Mouse (Mus musculus): ENCODE data around the gene Wnk4. TPM values are rescaled to one million over a fixed set of nuclear protein-coding genes. Genes with fewer than 3 reads are reported as not detected.
"Not testable (repeated sequence)": the region's sequence is repeated elsewhere in the genome, so short reads cannot be mapped to it uniquely, and the experiment has no call there.

The Wnk4 gene
- polyA plus RNA-seq, 1 experiment = 12.3 TPM

DNA sequence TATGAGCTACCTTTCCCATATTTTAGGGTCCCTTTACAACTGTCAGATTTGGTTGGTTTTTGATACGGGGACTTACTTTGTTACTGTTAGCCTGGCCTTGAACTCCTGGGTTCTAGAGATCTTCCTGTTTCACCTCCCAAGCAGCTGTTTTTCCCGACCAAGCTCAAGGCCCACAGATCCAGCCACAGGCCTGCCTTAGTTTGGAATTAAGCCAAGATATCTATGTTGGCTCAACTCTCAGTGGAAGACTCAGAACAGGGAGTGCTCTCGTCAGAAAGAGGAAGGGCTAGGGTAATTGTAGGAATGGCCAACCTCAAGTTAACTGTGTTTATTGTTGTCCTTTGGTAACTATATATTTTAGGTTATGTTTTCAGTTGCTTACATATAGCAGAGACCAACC, 51.8 kb downstream of the Wnk4 start:
- TF ChIP-seq POLR2A (IDR thresholded peaks at IDR 0.05; ENCODE audit: control insufficient read depth, low read depth, low read length) (no peak), CTCF (IDR thresholded peaks at IDR 0.05; ENCODE audit: control insufficient read depth, insufficient read depth, insufficient replicate concordance, low read depth, low read length) (no peak)
- H3K36me3 ChIP-seq (ENCODE audit: control insufficient read depth, insufficient read depth, low read length) = no peaks in the 10 kb centered on the region
- no peaks in the 10 kb centered on the region for H3K27me3 ChIP-seq (ENCODE audit: control insufficient read depth, insufficient read depth, low read length)
- H3K27ac ChIP-seq (ENCODE audit: control insufficient read depth, insufficient read depth, low read depth, low read length) = no peak overlapping the region
- H3K4me3 ChIP-seq (ENCODE audit: control insufficient read depth, low read depth, low read length) = no peak overlapping the region
- peaks cover 6% of the 10 kb centered on the region for H3K4me1 ChIP-seq (ENCODE audit: control insufficient read depth, insufficient read depth, low read length)

DNA sequence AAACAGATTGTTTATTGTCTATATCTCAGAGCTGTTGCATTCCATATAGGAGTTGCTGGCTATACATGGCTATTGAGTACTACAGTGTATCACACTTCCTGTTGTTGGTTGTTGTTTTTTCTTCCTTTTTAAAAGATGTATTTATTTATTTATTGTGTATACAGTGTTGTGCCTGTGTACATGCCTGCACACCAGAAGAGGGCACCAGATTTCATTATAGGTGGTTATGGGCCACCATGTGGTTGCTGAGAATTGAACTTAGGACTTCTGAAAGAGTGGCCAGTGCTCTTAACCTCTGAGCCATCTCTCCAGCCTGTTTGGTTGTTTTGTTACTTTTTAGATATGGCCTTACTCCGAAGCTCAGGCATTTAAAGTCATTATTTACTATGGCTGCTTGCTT, 54.2 kb downstream of the Wnk4 start:
- no peaks in the 10 kb centered on the region for H3K27me3 ChIP-seq (ENCODE audit: control insufficient read depth, insufficient read depth, low read length)
- peaks cover 6% of the 10 kb centered on the region for H3K4me1 ChIP-seq (ENCODE audit: control insufficient read depth, insufficient read depth, low read length)
- H3K4me3 ChIP-seq (ENCODE audit: control insufficient read depth, low read depth, low read length) = no peak overlapping the region
- TF ChIP-seq POLR2A (IDR thresholded peaks at IDR 0.05; ENCODE audit: control insufficient read depth, low read depth, low read length) = no peak
- TF ChIP-seq CTCF (IDR thresholded peaks at IDR 0.05; ENCODE audit: control insufficient read depth, insufficient read depth, insufficient replicate concordance, low read depth, low read length) = no peak
- peaks cover 1% of the 10 kb centered on the region; the same call in 1 of the 2 replicates for H3K36me3 ChIP-seq (ENCODE audit: control insufficient read depth, insufficient read depth, low read length)
- no peak overlapping the region for H3K27ac ChIP-seq (ENCODE audit: control insufficient read depth, insufficient read depth, low read depth, low read length)

DNA sequence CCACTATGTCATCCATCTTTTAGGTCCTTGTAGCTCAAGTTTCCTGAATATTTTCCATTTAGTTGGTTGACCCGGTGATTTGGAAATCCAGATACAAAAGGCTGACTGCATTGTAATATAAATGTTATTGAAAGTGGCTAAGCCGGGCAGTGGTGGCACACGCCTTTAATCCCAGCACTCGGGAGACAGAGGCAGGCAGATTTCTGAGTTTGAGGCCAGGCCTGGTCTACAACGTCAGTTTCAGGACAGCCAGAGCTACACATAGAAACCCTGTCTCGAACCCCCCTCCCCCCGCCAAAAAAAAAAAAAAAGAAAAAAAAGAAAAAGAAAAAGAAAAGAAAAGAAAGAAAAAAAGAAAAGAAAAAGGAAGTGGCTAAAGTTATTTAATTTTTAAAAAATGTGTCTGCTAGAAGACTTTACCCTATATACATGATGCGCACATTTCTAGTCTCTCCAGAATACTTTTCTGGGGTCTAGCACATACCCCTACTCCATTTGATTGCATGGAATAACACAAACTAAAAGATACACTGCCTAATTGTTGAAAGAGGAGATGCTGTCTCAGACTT, 54.8 kb downstream of the Wnk4 start:
- no peak for TF ChIP-seq POLR2A (IDR thresholded peaks at IDR 0.05; ENCODE audit: control insufficient read depth, low read depth, low read length)
- no peak for TF ChIP-seq CTCF (IDR thresholded peaks at IDR 0.05; ENCODE audit: control insufficient read depth, insufficient read depth, insufficient replicate concordance, low read depth, low read length)
- peak overlapping the region; percentile 99 for H3K27ac ChIP-seq (ENCODE audit: control insufficient read depth, insufficient read depth, low read depth, low read length)
- peak overlapping the region; percentile 100 for H3K4me3 ChIP-seq (ENCODE audit: control insufficient read depth, low read depth, low read length)
- H3K4me1 ChIP-seq (ENCODE audit: control insufficient read depth, insufficient read depth, low read length) = peaks cover 6% of the 10 kb centered on the region
- H3K27me3 ChIP-seq (ENCODE audit: control insufficient read depth, insufficient read depth, low read length) = no peaks in the 10 kb centered on the region
- peaks cover 1% of the 10 kb centered on the region; the same call in 1 of the 2 replicates for H3K36me3 ChIP-seq (ENCODE audit: control insufficient read depth, insufficient read depth, low read length)

DNA sequence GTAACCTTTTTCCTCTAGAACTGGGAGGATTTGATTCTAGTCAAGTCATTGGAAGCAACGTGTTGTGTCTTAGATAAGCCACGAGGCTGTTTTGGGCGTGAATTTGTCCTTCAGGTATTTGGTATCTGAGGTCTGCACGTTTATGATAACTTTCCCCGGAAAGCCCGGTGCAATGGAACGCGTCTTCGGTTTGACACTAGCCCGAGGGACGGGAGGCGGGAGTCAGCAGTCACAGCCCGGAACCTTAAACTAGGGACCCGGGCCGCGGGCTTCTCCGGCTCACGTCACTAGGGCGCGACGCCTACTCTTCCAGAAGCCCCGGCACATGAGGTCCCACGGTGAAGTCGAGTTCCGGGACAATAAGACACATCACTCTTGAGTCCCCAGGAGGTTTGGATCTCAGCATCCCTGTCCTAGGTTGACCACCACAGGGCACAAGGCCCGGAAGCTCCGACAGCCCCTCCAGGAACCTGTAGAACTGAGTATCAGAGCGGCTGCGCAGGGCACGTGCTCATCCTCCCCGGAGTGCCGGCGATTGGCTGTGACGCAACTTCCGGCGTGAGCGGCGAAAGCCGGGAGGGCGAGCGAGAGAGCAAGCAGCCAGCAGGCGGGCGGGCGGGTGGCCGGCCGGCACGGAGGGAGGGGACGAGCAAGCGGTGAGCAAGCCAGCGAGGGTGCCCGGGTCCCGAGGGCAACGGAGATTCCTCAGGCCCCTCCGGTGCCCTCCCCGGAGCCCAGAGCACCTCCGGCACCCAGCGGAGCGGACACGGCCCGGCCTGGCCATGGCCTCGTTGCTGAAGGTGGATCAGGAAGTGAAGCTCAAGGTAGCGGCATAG, 55.5 kb downstream of the Wnk4 start, which contains the start of gene Psme3:
Psme3 (plus strand) TSS at position 549 of the 836 bp plus-strand sequence.
- peaks cover 1% of the 10 kb centered on the region; the same call in 1 of the 2 replicates for H3K36me3 ChIP-seq (ENCODE audit: control insufficient read depth, insufficient read depth, low read length)
- H3K4me3 ChIP-seq (ENCODE audit: control insufficient read depth, low read depth, low read length) = peak within 1 kb of the TSS; percentile 100
- peaks cover 6% of the 10 kb centered on the region for H3K4me1 ChIP-seq (ENCODE audit: control insufficient read depth, insufficient read depth, low read length)
- H3K27ac ChIP-seq (ENCODE audit: control insufficient read depth, insufficient read depth, low read depth, low read length) = peak within 1 kb of the TSS; percentile 99
- no peak for TF ChIP-seq CTCF (IDR thresholded peaks at IDR 0.05; ENCODE audit: control insufficient read depth, insufficient read depth, insufficient replicate concordance, low read depth, low read length)
- TF ChIP-seq POLR2A (IDR thresholded peaks at IDR 0.05; ENCODE audit: control insufficient read depth, low read depth, low read length) = peak; percentile 83
- no peaks in the 10 kb centered on the region for H3K27me3 ChIP-seq (ENCODE audit: control insufficient read depth, insufficient read depth, low read length)

DNA sequence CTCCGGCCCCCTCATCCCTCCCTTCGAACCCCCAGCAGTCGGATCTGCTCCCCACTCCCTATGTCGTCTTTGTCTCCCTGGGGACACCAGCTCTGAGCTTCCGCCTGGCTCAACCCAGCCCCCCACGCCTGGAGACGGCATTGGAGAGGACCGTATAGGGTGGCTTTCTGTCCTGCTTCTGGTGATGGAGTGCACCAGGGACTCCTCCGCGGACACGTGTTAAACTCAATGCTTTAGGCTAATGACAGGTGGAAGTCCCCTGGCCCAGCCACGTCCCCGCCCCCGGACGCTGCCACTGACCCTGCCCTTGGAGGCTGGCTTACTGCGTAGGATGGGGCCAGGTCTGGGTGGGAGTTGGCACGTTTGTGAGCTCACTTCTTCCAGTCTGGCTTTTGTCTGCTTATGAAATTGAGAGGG, 56.1 kb downstream of the Wnk4 start:
- Histone ChIP-seq H3K27ac (ENCODE audit: control insufficient read depth, insufficient read depth, low read depth, low read length) (peak overlapping the region; percentile 99), H3K4me3 (ENCODE audit: control insufficient read depth, low read depth, low read length) (peak overlapping the region; percentile 100)

DNA sequence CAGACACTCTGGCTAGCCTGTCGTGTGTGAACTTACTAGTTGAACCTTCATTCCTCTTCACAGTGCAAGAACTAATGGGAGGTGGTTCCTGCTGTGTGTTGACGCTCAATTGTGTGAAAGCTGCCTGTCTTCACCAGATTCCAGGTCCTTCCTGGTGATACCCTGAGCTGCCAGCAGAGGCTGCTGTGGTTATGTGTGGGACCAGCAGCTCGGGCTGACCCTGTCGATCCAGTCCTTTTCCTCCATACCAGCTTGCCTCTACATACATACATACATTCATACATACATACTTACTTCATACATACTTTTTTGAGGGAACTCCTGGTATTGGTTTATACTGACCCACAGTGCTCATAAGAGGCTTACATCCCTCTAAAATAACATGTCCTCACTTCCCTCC, 63.2 kb downstream of the Wnk4 start:
- H3K4me1 ChIP-seq (ENCODE audit: control insufficient read depth, insufficient read depth, low read length) = no peaks in the 10 kb centered on the region
- no peaks in the 10 kb centered on the region for H3K27me3 ChIP-seq (ENCODE audit: control insufficient read depth, insufficient read depth, low read length)
- H3K27ac ChIP-seq (ENCODE audit: control insufficient read depth, insufficient read depth, low read depth, low read length) = no peak overlapping the region
- TF ChIP-seq POLR2A (IDR thresholded peaks at IDR 0.05; ENCODE audit: control insufficient read depth, low read depth, low read length) = no peak
- TF ChIP-seq CTCF (IDR thresholded peaks at IDR 0.05; ENCODE audit: control insufficient read depth, insufficient read depth, insufficient replicate concordance, low read depth, low read length) = peak; percentile 79; the same call in 1 of the 2 replicates
- H3K4me3 ChIP-seq (ENCODE audit: control insufficient read depth, low read depth, low read length) = no peak overlapping the region
- no peaks in the 10 kb centered on the region; the same call in 1 of the 2 replicates for H3K36me3 ChIP-seq (ENCODE audit: control insufficient read depth, insufficient read depth, low read length)

More for the DNA sequence above, 56.1 kb downstream of the Wnk4 start:
- H3K27me3 ChIP-seq (ENCODE audit: control insufficient read depth, insufficient read depth, low read length) = no peaks in the 10 kb centered on the region
- H3K36me3 ChIP-seq (ENCODE audit: control insufficient read depth, insufficient read depth, low read length) = peaks cover 1% of the 10 kb centered on the region; the same call in 1 of the 2 replicates
- peaks cover 6% of the 10 kb centered on the region for H3K4me1 ChIP-seq (ENCODE audit: control insufficient read depth, insufficient read depth, low read length)
- TF ChIP-seq CTCF (IDR thresholded peaks at IDR 0.05; ENCODE audit: control insufficient read depth, insufficient read depth, insufficient replicate concordance, low read depth, low read length) (no peak), POLR2A (IDR thresholded peaks at IDR 0.05; ENCODE audit: control insufficient read depth, low read depth, low read length) (peak; percentile 70; the same call in 1 of the 2 replicates)

DNA sequence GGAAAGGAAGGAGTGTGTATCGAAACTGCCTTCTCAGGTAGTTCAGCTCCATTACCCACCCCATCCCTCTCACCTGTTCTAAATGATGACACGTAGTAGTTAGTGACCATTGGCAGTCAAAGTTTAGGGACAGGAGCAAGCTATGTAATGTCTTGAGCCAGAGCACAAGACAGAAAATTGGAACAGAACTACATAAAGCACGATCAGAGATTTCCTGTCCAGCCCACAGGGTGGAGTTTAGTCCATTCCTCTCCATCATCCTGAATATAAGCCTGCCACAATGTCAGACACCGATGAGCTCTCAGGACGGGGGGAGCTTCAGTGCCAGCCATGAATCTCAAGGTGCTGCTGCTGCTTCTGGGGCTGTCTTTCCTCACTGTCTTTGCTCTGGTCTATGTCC, 64.4 kb downstream of the Wnk4 start, which contains the start of gene Aoc2:
Aoc2 (plus strand) TSS at position 301 of the 400 bp plus-strand sequence.
- Histone ChIP-seq H3K27me3 (ENCODE audit: control insufficient read depth, insufficient read depth, low read length) (no peaks in the 10 kb centered on the region), H3K36me3 (ENCODE audit: control insufficient read depth, insufficient read depth, low read length) (no peaks in the 10 kb centered on the region; the same call in 1 of the 2 replicates), H3K4me1 (ENCODE audit: control insufficient read depth, insufficient read depth, low read length) (no peaks in the 10 kb centered on the region), H3K4me3 (ENCODE audit: control insufficient read depth, low read depth, low read length) (peak within 1 kb of the TSS; percentile 6), H3K27ac (ENCODE audit: control insufficient read depth, insufficient read depth, low read depth, low read length) (no peak within 1 kb of the TSS)
- no peak for TF ChIP-seq POLR2A (IDR thresholded peaks at IDR 0.05; ENCODE audit: control insufficient read depth, low read depth, low read length)
- TF ChIP-seq CTCF (IDR thresholded peaks at IDR 0.05; ENCODE audit: control insufficient read depth, insufficient read depth, insufficient replicate concordance, low read depth, low read length) = no peak

DNA sequence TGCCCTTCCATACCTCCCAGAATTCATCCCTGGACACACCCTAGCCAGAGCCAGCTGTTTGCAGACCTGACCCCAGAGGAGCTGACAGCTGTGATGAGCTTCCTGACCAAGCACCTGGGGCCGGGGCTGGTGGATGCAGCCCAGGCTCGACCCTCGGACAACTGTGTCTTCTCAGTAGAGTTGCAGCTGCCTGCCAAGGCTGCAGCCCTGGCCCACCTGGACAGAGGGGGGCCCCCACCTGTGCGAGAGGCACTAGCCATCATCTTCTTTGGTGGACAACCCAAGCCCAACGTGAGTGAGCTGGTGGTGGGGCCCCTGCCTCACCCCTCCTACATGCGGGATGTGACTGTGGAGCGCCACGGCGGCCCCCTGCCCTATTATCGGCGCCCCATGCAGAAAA, 64.8 kb downstream of the Wnk4 start:
- H3K4me3 ChIP-seq (ENCODE audit: control insufficient read depth, low read depth, low read length); H3K4me1 ChIP-seq (ENCODE audit: control insufficient read depth, insufficient read depth, low read length); H3K27ac ChIP-seq (ENCODE audit: control insufficient read depth, insufficient read depth, low read depth, low read length); H3K36me3 ChIP-seq (ENCODE audit: control insufficient read depth, insufficient read depth, low read length); H3K27me3 ChIP-seq (ENCODE audit: control insufficient read depth, insufficient read depth, low read length): not testable (repeated sequence)

Measured in testis, adult 2 months (tissue).